Mouse (Mus musculus): ENCODE data around the gene Efcc1.

DNA sequence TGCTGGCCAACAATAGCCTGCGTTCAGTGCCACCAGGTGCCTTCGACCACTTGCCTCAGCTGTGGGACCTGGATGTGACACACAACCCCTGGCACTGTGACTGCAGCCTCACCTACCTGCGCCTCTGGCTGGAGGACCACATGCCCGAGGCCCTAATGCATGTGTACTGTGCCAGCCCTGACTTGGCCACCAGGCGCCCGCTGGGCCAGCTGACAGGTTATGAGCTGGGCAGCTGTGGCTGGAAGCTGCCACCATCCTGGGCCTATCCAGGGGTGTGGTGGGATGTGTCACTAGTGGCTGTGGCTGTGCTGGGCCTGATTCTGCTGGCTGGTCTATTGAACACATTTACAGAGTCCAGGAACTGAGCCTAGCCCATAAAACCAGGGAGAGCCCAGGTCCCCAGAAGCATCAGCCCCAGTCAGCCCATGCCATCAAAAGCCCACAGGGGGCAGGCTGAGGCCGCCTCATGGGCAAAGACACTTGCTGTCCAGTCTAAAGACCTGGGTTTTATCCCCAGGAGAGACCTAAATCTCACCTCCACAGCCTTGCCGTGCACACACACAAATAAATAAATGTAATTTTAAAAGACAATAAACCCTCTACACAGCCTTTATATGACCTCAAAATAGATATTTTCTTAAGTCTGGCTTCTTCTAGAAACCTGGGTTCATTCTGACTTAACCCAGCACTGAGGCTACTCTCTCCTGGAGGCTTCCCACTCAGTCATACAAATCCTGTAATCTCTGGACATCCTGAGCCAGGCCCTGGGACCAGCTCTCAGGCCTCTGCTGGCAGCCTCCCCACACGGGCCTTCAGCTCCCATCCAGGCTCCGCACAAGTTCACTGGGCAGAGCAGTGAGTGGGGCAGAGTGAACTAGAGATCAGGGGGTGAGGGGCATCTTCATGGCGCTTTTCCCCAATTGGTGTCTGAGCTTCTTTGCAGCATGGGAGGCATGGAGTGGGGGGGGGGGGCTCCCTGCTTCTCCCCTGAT is 48.8 kb downstream of the Efcc1 start:
- TF ChIP-seq POLR2A (IDR thresholded peaks at IDR 0.05; ENCODE audit: extremely low read depth, insufficient read depth, low read length) (no peak), CTCF (IDR thresholded peaks at IDR 0.05; ENCODE audit: low read depth, low read length) (peak; percentile 63)

Data from liver, adult 2 months (tissue).